In genomic region chr7:45156206-45156605, GRCm38 (mm10) we compare ENCODE assay signal across 1 mouse cellular context.
TF ChIP-seq lines count a peak whose summit lies in the region.

No protein-coding gene starts in this region.

TF ChIP-seq in MEL, 35 proteins besides CTCF, POLR2A, EP300 and RAD21 (continued from another document):
- TF ChIP-seq ETS1 (IDR thresholded peaks at IDR 0.05; ENCODE audit: low read depth, low read length) = no peak
- TF ChIP-seq ZNF384 (IDR thresholded peaks at IDR 0.05; ENCODE audit: low read depth, low read length) = no peak
- no peak for TF ChIP-seq CHD1 (IDR thresholded peaks at IDR 0.05; ENCODE audit: low read depth, low read length)
